Mouse (Mus musculus) common myeloid progenitor, adult 5-6 weeks (primary cell): ENCODE data around the gene Tnfrsf9. TPM values are rescaled to one million over a fixed set of nuclear protein-coding genes. Genes with fewer than 3 reads are reported as not detected.
"Not testable (repeated sequence)": the region's sequence is repeated elsewhere in the genome, so short reads cannot be mapped to it uniquely, and the experiment has no call there.

Experiments used
- ATAC-seq: replicated peaks from 2 replicates; pipeline ENCODE4 v1.8.0; 2016; ENCODE audit warnings: low read depth, mild to moderate bottlenecking, moderate TSS enrichment, inconsistent platforms; ENCODE audit not compliant: poor library complexity, severe bottlenecking
- total RNA-seq: library from RNA; stranded (forward); fragments of 200-1000, 187-1606 nt; gene quantifications from 2 replicates; pipeline ENCODE4 v1.2.3, GENCODE M21; 2017

Gene Tnfrsf9
- total RNA-seq, 1 experiment from 2014 or later = not detected

GRCm38 (mm10) chr4:150891308-150891707, 23.1 kb upstream of the Tnfrsf9 start:
- peak; percentile 63 for ATAC-seq

DNA sequence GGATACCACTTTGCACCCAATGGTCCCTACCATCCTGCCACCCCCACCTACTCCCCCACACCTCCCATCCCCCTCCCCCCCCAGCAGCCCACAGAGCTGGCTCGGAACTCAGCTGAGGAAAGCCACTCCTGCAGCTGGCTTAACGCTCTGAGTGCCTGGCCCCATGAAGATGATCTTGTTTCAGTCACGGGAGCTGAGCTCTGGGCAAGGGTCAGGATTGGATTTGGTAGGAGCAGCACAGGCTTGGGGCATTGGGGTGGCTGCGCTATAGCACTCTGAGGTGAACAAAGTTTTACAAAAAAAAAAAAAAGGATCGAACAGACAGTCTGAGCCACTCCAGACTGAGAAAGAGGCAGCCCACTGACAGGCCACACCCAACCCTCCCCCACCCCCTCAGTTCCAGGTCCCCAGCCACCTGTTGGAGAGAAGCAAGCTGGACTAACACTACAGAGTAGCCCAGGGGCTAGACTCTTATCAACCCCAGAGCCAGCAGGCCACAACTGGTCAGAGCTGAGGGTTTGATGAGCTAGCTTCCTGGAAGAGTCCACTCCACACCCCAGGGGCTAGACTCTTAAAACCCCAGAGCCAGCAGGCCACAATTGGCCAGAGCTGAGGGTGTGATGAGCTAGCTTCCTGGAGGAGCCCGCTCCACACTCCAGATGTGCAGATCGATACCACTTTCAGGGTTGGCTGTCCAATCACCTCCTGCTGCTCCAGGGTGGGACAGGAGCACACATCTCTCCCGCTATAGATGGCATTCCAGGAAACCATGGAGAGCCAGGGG, 19.5 kb upstream of the Tnfrsf9 start:
- ATAC-seq = no peak

DNA sequence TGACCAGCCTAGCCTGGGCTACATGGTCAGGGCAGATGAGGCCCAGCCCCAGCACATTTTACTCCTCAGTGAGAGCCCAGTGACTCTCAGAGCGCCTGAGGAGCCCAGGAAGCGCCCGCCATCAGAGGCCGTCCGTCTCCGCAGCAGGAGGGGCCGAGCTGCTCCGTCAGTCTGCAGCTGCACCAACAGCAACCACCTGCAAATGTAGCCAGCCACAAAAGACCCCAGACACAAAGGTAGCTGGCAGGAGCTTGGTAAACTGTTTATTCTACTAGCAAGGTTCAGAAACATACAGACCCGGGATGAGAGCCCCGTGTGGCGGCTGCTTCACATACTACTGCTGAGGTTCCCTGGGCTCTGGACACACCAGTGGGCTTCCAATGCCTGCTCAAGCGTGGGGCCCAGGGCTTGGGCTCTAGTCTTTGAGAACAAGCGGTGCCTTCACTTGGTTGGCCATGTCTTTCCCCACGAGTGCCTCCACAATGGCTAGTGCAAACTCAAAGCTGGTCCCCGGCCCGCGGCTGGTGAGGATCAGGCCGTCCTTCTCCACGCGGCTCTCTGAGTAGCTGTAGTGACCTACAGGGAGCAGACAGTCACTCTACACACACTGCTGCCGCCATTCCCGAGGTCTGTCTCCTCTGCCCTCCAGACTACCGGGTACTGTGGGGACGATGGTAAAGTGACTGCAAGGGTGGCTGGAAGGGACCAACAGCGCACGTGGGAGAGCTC, 17.3 kb upstream of the Tnfrsf9 start:
- no peak for ATAC-seq

GRCm38 (mm10) chr4:150898716-150899365, 15.5 kb upstream of the Tnfrsf9 start:
- ATAC-seq = peak; percentile 90

- no peak for ATAC-seq
Observed at GRCm38 (mm10) chr4:150900486-150900885, 13.9 kb upstream of the Tnfrsf9 start.

DNA sequence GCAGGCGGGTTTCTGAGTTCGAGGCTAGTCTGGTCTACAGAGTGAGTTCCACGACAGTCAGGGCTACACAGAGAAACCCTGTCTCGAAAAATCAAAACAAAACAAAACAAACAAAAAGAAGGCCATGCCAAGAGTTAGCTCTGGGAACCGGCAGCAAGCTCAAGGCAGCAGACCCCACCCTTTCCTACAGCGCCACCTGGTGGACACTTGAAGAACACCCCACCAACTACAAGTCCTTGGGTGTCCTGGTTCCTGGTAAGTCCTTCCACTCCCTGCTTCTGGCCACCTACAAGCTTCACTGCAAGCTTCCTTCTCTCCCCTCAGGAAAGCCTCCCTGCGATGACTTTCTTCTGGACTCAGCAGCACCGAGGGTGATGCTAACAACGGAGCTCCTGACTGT, 12.7 kb upstream of the Tnfrsf9 start:
- ATAC-seq = peak; percentile 69

- 0 out of 2 replicates have a peak, but pooled peaks have one; percentile 1 for ATAC-seq
Observed at GRCm38 (mm10) chr4:150902062-150902461, 12.3 kb upstream of the Tnfrsf9 start.

GRCm38 (mm10) chr4:150903091-150903742, 11.1 kb upstream of the Tnfrsf9 start:
- ATAC-seq = no peak

- ATAC-seq = no peak
Observed at GRCm38 (mm10) chr4:150907099-150907498, 7.3 kb upstream of the Tnfrsf9 start.

DNA sequence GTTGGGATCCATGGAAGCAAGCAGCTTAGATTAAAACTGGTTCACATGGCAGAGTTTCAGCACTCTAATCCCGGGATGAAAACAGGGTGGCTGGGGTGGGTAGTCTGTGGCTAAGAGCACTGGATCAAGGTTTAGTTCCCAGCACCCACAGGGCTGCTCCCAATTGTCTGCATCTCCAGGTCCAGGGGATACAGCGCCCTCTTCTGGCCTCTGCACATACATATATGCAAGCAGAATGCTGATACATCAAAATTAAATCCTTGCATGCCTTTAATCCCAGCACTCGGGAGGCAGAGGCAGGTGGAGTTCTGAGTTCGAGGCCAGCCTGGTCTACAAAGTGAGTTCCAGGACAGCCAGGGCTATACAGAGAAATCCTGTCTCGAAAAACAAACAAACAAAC, 5.8 kb upstream of the Tnfrsf9 start:
- ATAC-seq = not testable (repeated sequence)

GRCm38 (mm10) chr4:150909451-150910156, 4.8 kb upstream of the Tnfrsf9 start:
- peak; percentile 75 for ATAC-seq

DNA sequence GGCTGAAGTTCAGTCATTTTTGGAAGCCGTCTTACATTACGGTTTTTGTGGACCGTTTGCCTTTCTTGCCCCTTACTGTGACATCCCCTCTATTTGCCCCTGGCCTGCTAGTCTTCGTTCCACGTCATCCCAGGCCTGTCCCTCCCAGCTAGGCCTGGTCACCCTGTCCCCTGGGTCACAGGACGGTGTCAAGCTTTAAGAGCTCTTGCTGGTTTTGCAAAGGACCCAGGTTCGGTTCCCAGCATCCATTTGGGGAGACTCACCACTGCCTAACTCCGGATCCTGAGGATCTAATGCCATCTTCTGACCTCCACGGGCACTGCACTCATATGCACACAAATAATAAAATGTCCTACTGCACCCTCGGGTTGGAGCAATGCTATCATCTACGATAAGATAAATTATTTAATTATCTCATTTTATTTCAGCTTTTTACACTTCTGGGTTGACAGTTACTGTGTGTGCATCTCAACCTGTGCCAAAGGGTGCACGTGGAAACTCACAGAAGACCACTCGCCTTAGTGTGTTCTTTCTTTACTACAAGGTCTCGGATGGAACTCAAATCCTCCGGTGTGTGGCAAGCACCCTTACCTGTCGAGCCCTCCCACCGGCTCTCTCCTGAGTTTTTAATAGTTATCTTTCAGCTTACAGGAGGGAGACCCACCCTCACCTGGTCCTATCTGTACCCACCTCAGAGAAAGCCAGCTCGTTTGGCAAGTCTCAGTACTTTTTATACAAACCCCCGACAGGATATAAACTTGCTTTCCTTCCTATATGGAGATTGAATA, 4.0 kb upstream of the Tnfrsf9 start:
- no peak for ATAC-seq

DNA sequence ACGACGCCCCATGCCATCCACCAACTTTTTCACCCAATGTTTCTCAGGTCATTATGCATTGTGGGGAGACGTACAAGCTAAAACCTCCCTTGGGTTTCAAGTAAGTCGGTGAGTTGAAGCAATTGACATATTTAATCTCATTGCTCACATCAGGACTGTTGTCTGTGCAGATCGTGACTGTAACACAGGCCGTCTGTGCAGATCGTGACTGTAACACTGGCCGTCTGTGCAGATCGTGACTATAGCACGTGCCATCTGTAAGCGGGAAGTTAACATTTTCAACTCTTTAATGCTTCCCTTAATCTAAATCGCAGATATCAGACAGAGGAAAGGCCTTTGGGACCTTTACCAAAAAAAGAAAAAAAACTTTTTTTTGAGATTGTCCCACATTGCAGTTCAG, 619 bp upstream of the Tnfrsf9 start:
- no peak for ATAC-seq

DNA sequence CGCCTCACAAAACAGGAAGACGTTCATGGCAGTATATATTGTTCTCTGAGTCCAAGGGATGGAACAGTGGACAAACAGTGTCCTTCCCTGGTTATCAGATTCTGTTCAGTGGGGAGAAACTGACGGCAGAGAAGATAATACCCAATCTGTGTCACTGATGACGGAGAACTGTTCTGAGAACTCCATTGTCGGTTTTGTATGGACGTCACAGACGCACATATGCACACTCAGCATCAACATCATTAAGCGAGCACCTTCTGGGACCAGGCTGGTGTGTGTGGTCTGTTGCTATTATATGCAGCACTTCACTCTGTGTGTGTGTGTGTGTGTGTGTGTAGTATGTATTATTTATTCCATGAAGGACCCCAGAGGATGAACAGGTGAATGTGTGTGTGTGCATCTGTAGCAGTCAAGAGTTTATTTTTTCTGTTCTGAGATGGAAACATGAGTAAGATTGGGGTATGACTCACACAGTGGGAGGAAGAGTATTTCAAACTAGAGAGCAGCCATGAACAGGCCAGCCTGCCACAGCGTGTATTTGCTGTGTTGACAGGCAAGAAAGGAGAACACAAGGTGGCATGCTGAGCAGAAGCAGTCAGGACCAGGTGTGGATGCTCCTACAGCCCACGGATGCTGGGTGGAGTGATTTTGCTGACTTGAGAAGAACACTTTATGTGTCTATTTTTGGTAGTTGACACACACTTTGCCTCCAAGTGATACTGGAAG, 982 bp downstream of the Tnfrsf9 start:
- no peak for ATAC-seq

DNA sequence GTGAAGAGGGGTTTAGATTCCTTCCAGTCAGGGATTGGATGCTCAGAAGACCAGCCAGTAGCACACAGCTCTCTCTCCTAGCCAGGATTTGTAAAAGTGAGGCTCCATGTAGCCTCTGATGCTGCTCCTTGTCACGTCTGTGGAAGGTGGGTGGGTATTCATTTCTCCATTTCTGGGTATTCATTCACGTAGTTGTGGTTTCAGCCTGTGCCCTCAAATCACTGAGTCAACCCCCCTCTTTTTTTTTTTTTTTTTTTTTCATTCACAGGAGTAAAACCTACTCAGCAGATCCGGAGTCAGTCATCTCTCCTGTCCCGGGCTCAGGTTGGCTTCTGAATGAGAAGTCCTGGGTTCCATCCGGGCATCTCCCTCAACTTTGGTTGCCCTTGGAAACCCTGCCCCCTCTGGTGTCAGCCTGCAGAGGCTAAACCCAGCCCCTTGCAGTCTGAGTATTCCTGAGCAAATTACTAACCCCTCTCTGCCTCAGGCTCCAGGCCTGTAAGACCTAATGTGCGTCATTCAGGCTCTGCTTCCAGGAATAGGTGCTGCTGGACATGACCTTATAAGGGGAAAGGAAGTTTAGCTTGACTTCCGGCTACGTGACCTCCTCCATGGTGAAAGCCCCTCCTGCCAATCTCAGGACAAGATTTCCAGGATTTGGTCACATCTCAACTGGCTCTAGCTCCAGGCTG, 3.1 kb downstream of the Tnfrsf9 start:
- ATAC-seq = no peak

- ATAC-seq = no peak
Observed at GRCm38 (mm10) chr4:150921206-150921605, 6.8 kb downstream of the Tnfrsf9 start.

DNA sequence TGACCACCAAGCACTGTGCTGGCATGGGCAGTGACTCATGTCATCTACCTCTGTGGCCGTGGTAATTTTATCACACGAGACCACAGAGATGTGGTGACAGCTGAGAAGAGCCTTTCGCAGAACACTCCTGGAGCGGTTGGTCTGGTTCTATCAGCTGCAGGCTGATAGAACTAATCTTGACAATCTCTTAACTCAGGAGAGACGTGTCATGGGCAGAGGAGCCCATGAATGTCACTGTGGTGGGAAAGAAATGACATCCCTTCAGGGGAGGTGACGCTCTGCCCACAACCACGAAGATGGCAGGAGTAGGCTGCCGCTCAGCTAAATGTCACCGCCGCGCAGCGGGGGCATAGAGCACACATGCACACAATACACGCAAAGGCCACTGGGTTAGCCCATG, 9.9 kb downstream of the Tnfrsf9 start:
- peak; percentile 69 for ATAC-seq

GRCm38 (mm10) chr4:150924936-150925335, 10.6 kb downstream of the Tnfrsf9 start:
- ATAC-seq = no peak
